In the genomic region with DNA sequence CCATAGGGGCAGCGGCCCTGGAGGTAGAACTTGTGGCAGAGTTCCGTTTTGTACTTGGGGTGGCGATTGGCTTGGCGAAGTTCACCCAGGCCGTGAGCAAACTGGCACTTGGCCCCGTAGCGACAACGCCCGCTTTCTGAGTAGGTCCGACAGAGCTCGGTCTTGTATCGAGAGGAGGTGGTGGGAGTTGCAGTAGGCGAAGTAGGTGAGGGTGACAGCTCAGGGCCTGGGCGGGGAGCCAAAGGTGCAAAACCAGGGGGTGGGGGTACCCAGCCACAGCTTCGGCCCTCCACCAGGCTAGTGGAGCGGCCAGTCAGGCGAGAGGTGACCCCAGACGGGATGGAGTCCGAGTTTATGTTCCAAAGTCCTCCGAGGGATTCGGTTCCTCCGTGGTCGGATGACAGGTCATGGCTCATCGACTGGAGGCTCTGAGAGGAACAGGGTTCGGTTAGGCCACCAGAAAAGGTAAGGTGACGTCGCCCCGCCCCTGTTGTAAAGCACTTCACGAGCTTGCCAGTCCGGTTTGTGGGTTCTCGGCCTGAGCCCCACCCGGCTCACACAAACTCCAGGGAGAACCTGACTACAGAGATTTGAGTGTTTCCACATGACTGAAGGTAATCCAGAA, we compare ENCODE assay signal across 7 mouse cellular contexts. TPM values are rescaled to one million over a fixed set of nuclear protein-coding genes. Genes with fewer than 3 reads are reported as not detected.
DNase-seq lines count a peak whose midpoint lies in the region; ATAC-seq and TF ChIP-seq lines count a peak whose summit lies in the region.

No protein-coding gene starts in this region.

- no peak for TF ChIP-seq CTCF in MEL (IDR thresholded peaks at IDR 0.05 in 2 of 3, conservative IDR thresholded peaks at IDR 0.05 in 1 of 3; ENCODE audit: control insufficient read depth in 1 of 3, insufficient read depth in 1 of 3, low read depth in 2 of 3, low read length in 3 of 3, poor library complexity in 1 of 3, severe bottlenecking in 1 of 3)
- TF ChIP-seq CTCF in heart, postnatal 0 days (IDR thresholded peaks at IDR 0.05; ENCODE audit: low read depth): no peak
- TF ChIP-seq CTCF in thymus, adult 2 months (IDR thresholded peaks at IDR 0.05; ENCODE audit: borderline replicate concordance, control insufficient read depth, extremely low read depth, insufficient read depth, low read length, poor library complexity): no peak

- H3K4me1 ChIP-seq in MEL (ENCODE audit: control insufficient read depth in 1 of 2, insufficient read depth in 2 of 2, low read length in 2 of 2): peaks cover 6 to 30% of the 10 kb centered on the region in 2 experiments
- peaks cover 73% of the 10 kb centered on the region for H3K4me1 ChIP-seq in embryonic facial prominence, embryonic 13.5 days
- peaks cover 55% of the 10 kb centered on the region for H3K4me1 ChIP-seq in heart, postnatal 0 days (ENCODE audit: control insufficient read depth, insufficient read depth)
- H3K4me1 ChIP-seq in midbrain, embryonic 10.5 days: peaks cover 86% of the 10 kb centered on the region
- H3K4me1 ChIP-seq in thymus, adult 2 months (replicated peaks; ENCODE audit: control insufficient read depth, insufficient read depth, low read length): peaks cover 61% of the 10 kb centered on the region

- peak overlapping the region; percentile 95 for H3K4me2 ChIP-seq in embryonic facial prominence, embryonic 13.5 days
- peak overlapping the region; percentile 95 for H3K4me2 ChIP-seq in heart, postnatal 0 days (ENCODE audit: low read depth, low read length)

- H3K27me3 ChIP-seq in MEL (ENCODE audit: control insufficient read depth in 1 of 2, insufficient read depth in 2 of 2, low read length in 2 of 2): no peaks in the 10 kb centered on the region
- no peaks in the 10 kb centered on the region for H3K27me3 ChIP-seq in embryonic facial prominence, embryonic 13.5 days
- no peaks in the 10 kb centered on the region for H3K27me3 ChIP-seq in heart, postnatal 0 days (ENCODE audit: control insufficient read depth, insufficient read depth, low read length)
- peaks cover 17% of the 10 kb centered on the region for H3K27me3 ChIP-seq in midbrain, embryonic 10.5 days (ENCODE audit: low read depth, poor library complexity, severe bottlenecking)
- H3K27me3 ChIP-seq in thymus, adult 2 months (ENCODE audit: control insufficient read depth, insufficient read depth, low read length): no peaks in the 10 kb centered on the region

- no peak overlapping the region for H3K27ac ChIP-seq in MEL (ENCODE audit: control insufficient read depth, low read depth, low read length)
- H3K27ac ChIP-seq in embryonic facial prominence, embryonic 13.5 days: peak overlapping the region; percentile 98
- H3K27ac ChIP-seq in heart, postnatal 0 days (ENCODE audit: low read depth): peak overlapping the region; percentile 100
- peak overlapping the region; percentile 89 for H3K27ac ChIP-seq in midbrain, embryonic 10.5 days (replicated peaks)
- H3K27ac ChIP-seq in thymus, adult 2 months (ENCODE audit: control insufficient read depth, insufficient read depth, low read length): peak overlapping the region; percentile 87

- DNase-seq in MEL (ENCODE audit: low read depth, low spot score): no peak
- no peak for DNase-seq in heart, postnatal 0 days (ENCODE audit: low spot score)
- peak; percentile 88 to 90 for DNase-seq in kidney, postnatal 36 days
- no peak for DNase-seq in midbrain, embryonic 10.5 days (ENCODE audit: low spot score)
- DNase-seq in thymus, adult 2 months: peak; percentile 43
- no peak for DNase-seq in layer of hippocampus, adult 9-10 months (ENCODE audit: low spot score)

- H3K9me3 ChIP-seq in MEL (replicated peaks; ENCODE audit: insufficient read depth, low read length): no peaks in the 10 kb centered on the region
- H3K9me3 ChIP-seq in embryonic facial prominence, embryonic 13.5 days: no peaks in the 10 kb centered on the region
- no peaks in the 10 kb centered on the region for H3K9me3 ChIP-seq in heart, postnatal 0 days (replicated peaks; ENCODE audit: control insufficient read depth, low read length)
- H3K9me3 ChIP-seq in midbrain, embryonic 10.5 days (replicated peaks): no peaks in the 10 kb centered on the region

- TF ChIP-seq EP300 in MEL (IDR thresholded peaks at IDR 0.05; ENCODE audit: low read depth in 1 of 2, low read length in 2 of 2): no peak
- TF ChIP-seq EP300 in heart, postnatal 0 days (IDR thresholded peaks at IDR 0.05; ENCODE audit: low read depth): no peak

- H3K79me2 ChIP-seq in MEL (ENCODE audit: control insufficient read depth, insufficient read depth, low read length, poor library complexity): peaks cover 3% of the 10 kb centered on the region

- TF ChIP-seq POLR2A in MEL (IDR thresholded peaks at IDR 0.05; ENCODE audit: control insufficient read depth in 1 of 2, insufficient read depth in 1 of 2, low read depth in 1 of 2, low read length in 2 of 2, poor library complexity in 1 of 2): no peak
- no peak for TF ChIP-seq POLR2A in thymus, adult 2 months (IDR thresholded peaks at IDR 0.05; ENCODE audit: control insufficient read depth, extremely low read depth, insufficient read depth, low read length, poor library complexity)

- peak overlapping the region; percentile 56 to 69 for H3K4me3 ChIP-seq in MEL (ENCODE audit: control insufficient read depth in 1 of 2, insufficient read depth in 1 of 2, low read depth in 2 of 2, low read length in 2 of 2)
- H3K4me3 ChIP-seq in embryonic facial prominence, embryonic 13.5 days: peak overlapping the region; percentile 63
- peak overlapping the region; percentile 89 for H3K4me3 ChIP-seq in heart, postnatal 0 days (ENCODE audit: low read depth, low read length)
- H3K4me3 ChIP-seq in midbrain, embryonic 10.5 days: peak overlapping the region; percentile 68
- H3K4me3 ChIP-seq in thymus, adult 2 months (ENCODE audit: control insufficient read depth, insufficient read depth, low read length): peak overlapping the region; percentile 72

- peaks cover 0 to 16% of the 10 kb centered on the region in 2 experiments; a peak in 2 of 4 replicates for H3K36me3 ChIP-seq in MEL (ENCODE audit: control insufficient read depth in 1 of 2, insufficient read depth in 2 of 2, low read length in 2 of 2)
- peaks cover 12% of the 10 kb centered on the region for H3K36me3 ChIP-seq in embryonic facial prominence, embryonic 13.5 days
- H3K36me3 ChIP-seq in heart, postnatal 0 days (replicated peaks; ENCODE audit: control insufficient read depth, insufficient read depth, low read length): peaks cover 13% of the 10 kb centered on the region
- H3K36me3 ChIP-seq in midbrain, embryonic 10.5 days: peaks cover 8% of the 10 kb centered on the region
- peaks cover 13% of the 10 kb centered on the region for H3K36me3 ChIP-seq in thymus, adult 2 months (ENCODE audit: control insufficient read depth, insufficient read depth, low read length)

- TF ChIP-seq RAD21 in MEL (IDR thresholded peaks at IDR 0.05; ENCODE audit: low read depth, low read length): no peak

- H3K9ac ChIP-seq in MEL (ENCODE audit: control insufficient read depth, low read depth, low read length, poor library complexity, severe bottlenecking): peak overlapping the region; percentile 77; the same call in 1 of the 2 replicates
- H3K9ac ChIP-seq in embryonic facial prominence, embryonic 13.5 days: peak overlapping the region; percentile 87
- peak overlapping the region; percentile 95 for H3K9ac ChIP-seq in heart, postnatal 0 days (replicated peaks; ENCODE audit: low read depth, low read length)

- 41% methylated on average over 32 of the region's 32 CpGs for WGBS in embryonic facial prominence, embryonic 13.5 days
- WGBS in heart, postnatal 0 days: 6% methylated on average over 32 of the region's 32 CpGs
- WGBS in midbrain, embryonic 10.5 days: 47% methylated on average over 32 of the region's 32 CpGs
- 6% methylated on average over 32 of the region's 32 CpGs for WGBS in thymus, adult 2 months

- no peak for ATAC-seq in embryonic facial prominence, embryonic 13.5 days (ENCODE audit: insufficient number of reproducible peaks, insufficient read depth, low FRiP score, low TSS enrichment, low read depth)
- no peak for ATAC-seq in heart, postnatal 0 days (ENCODE audit: insufficient read depth, low read depth)

RNA-seq across cellular contexts. Expression of gene Zfp36, which starts 1.9 kb away (rescaled TPM):
- 0.50 and 0.65 TPM in 2 replicates for total RNA-seq in MEL (2012; rRNA removed)
- polyA plus RNA-seq in MEL (2012; ENCODE audit: insufficient read depth in 1 of 2, insufficient read length in 2 of 2, low read depth in 1 of 2, low replicate concordance in 2 of 2, missing spikeins in 1 of 2): 1 to 10 TPM in 1 of 2 experiments, not detected in 1; 2.8 TPM
- polyA plus RNA-seq in embryonic facial prominence, embryonic 13.5 days (2015; fragmentation: Nextera tagmentation; extraction: Ambion mirVana): 9.7 and 11.0 TPM in 2 replicates
- 10.8 and 19.2 TPM in 2 replicates for total RNA-seq in heart, postnatal 0 days (2014; rRNA removed; ENCODE audit: low replicate concordance)
- 12.5 and 13.6 TPM in 2 replicates for polyA plus RNA-seq in heart, postnatal 0 days (2015; fragmentation: Nextera tagmentation; extraction: Ambion mirVana)
- polyA plus RNA-seq in midbrain, embryonic 10.5 days (2016; fragmentation: Nextera tagmentation; extraction: Ambion mirVana): 4.6 and 5.1 TPM in 2 replicates
- 152 and 159 TPM in 2 replicates for polyA plus RNA-seq in thymus, adult 2 months (2012; rRNA removed)

RNA-seq across cellular contexts. Expression of gene Plekhg2, which starts 5.8 kb away (rescaled TPM):
- 1.1 and 1.8 TPM in 2 replicates for total RNA-seq in MEL (2012; rRNA removed)
- 1 to 10 TPM in 1 of 2 experiments, not detected in 1; 9.2 TPM for polyA plus RNA-seq in MEL (2012; ENCODE audit: insufficient read depth in 1 of 2, insufficient read length in 2 of 2, low read depth in 1 of 2, low replicate concordance in 2 of 2, missing spikeins in 1 of 2)
- polyA plus RNA-seq in embryonic facial prominence, embryonic 13.5 days (2015; fragmentation: Nextera tagmentation; extraction: Ambion mirVana): 102 and 109 TPM in 2 replicates
- total RNA-seq in heart, postnatal 0 days (2014; rRNA removed; ENCODE audit: low replicate concordance): 23.5 and 41.7 TPM in 2 replicates
- polyA plus RNA-seq in heart, postnatal 0 days (2015; fragmentation: Nextera tagmentation; extraction: Ambion mirVana): 11.8 and 13.7 TPM in 2 replicates
- polyA plus RNA-seq in midbrain, embryonic 10.5 days (2016; fragmentation: Nextera tagmentation; extraction: Ambion mirVana): 69.7 and 82.9 TPM in 2 replicates
- 187 and 211 TPM in 2 replicates for polyA plus RNA-seq in thymus, adult 2 months (2012; rRNA removed)

RNA-seq across cellular contexts. Expression of gene Med29, which starts 14.3 kb away (rescaled TPM):
- total RNA-seq in MEL (2012; rRNA removed): 23.7 and 31.1 TPM in 2 replicates
- polyA plus RNA-seq in MEL (2012; ENCODE audit: insufficient read depth in 1 of 2, insufficient read length in 2 of 2, low read depth in 1 of 2, low replicate concordance in 2 of 2, missing spikeins in 1 of 2): 10 to 100 TPM in 1 of 2 experiments, not detected in 1; 39.6 TPM
- polyA plus RNA-seq in embryonic facial prominence, embryonic 13.5 days (2015; fragmentation: Nextera tagmentation; extraction: Ambion mirVana): 40.5 and 53.5 TPM in 2 replicates
- total RNA-seq in heart, postnatal 0 days (2014; rRNA removed; ENCODE audit: low replicate concordance): 42.1 and 51.4 TPM in 2 replicates
- 44.1 and 45.8 TPM in 2 replicates for polyA plus RNA-seq in heart, postnatal 0 days (2015; fragmentation: Nextera tagmentation; extraction: Ambion mirVana)
- 58.9 and 61.0 TPM in 2 replicates for polyA plus RNA-seq in midbrain, embryonic 10.5 days (2016; fragmentation: Nextera tagmentation; extraction: Ambion mirVana)
- 56.0 and 65.3 TPM in 2 replicates for polyA plus RNA-seq in thymus, adult 2 months (2012; rRNA removed)

RNA-seq across cellular contexts. Expression of gene Paf1, which starts 14.6 kb away (rescaled TPM):
- total RNA-seq in MEL (2012; rRNA removed): 49.9 and 53.5 TPM in 2 replicates
- 100 to 1,000 TPM in 1 of 2 experiments, 10 to 100 TPM in 1; 99.9 to 645 TPM for polyA plus RNA-seq in MEL (2012; ENCODE audit: insufficient read depth in 1 of 2, insufficient read length in 2 of 2, low read depth in 1 of 2, low replicate concordance in 2 of 2, missing spikeins in 1 of 2)
- 80.5 and 89.6 TPM in 2 replicates for polyA plus RNA-seq in embryonic facial prominence, embryonic 13.5 days (2015; fragmentation: Nextera tagmentation; extraction: Ambion mirVana)
- 29.8 and 66.1 TPM in 2 replicates for total RNA-seq in heart, postnatal 0 days (2014; rRNA removed; ENCODE audit: low replicate concordance)
- polyA plus RNA-seq in heart, postnatal 0 days (2015; fragmentation: Nextera tagmentation; extraction: Ambion mirVana): 54.2 and 56.5 TPM in 2 replicates
- 89.8 and 90.8 TPM in 2 replicates for polyA plus RNA-seq in midbrain, embryonic 10.5 days (2016; fragmentation: Nextera tagmentation; extraction: Ambion mirVana)
- 146 and 182 TPM in 2 replicates for polyA plus RNA-seq in thymus, adult 2 months (2012; rRNA removed)

RNA-seq across cellular contexts. Expression of gene Rps16, which starts 27.7 kb away (rescaled TPM):
- total RNA-seq in MEL (2012; rRNA removed): 2,133 and 2,343 TPM in 2 replicates
- 1,000 to 10,000 TPM; 1,661 to 1,740 TPM for polyA plus RNA-seq in MEL (2012; ENCODE audit: insufficient read depth in 1 of 2, insufficient read length in 2 of 2, low read depth in 1 of 2, low replicate concordance in 2 of 2, missing spikeins in 1 of 2)
- polyA plus RNA-seq in embryonic facial prominence, embryonic 13.5 days (2015; fragmentation: Nextera tagmentation; extraction: Ambion mirVana): 1,032 and 1,091 TPM in 2 replicates
- total RNA-seq in heart, postnatal 0 days (2014; rRNA removed; ENCODE audit: low replicate concordance): 145 and 161 TPM in 2 replicates
- 481 and 513 TPM in 2 replicates for polyA plus RNA-seq in heart, postnatal 0 days (2015; fragmentation: Nextera tagmentation; extraction: Ambion mirVana)
- polyA plus RNA-seq in midbrain, embryonic 10.5 days (2016; fragmentation: Nextera tagmentation; extraction: Ambion mirVana): 726 and 912 TPM in 2 replicates
- 1,733 and 1,891 TPM in 2 replicates for polyA plus RNA-seq in thymus, adult 2 months (2012; rRNA removed)

Comparison
In these comparisons a context has a peak if more than half of its experiments do, and no peak if none do; other contexts are left out.
1. DNase-seq: peak in kidney, postnatal 36 days (2 of 2) and thymus, adult 2 months (single experiment); none in MEL (single experiment), heart, postnatal 0 days (single experiment), midbrain, embryonic 10.5 days (single experiment) and layer of hippocampus, adult 9-10 months (single experiment).
2. RNA of gene Zfp36, which starts 1.9 kb away (polyA plus RNA-seq): 152 to 159 TPM in thymus, adult 2 months; 12.5 to 13.6 TPM in heart, postnatal 0 days, 9.7 to 11.0 TPM in embryonic facial prominence, embryonic 13.5 days, 4.6 to 5.1 TPM in midbrain, embryonic 10.5 days and 2.8 TPM in MEL; every median in the first group is over 10 times any median in the second.
3. Peak in every context shown above with its lines, with median percentiles within 50 percentile points of each other: H3K4me3 ChIP-seq and H3K9ac ChIP-seq.